Mouse (Mus musculus) limb, embryonic 12.5 days (tissue): ENCODE measurements at regions not wholly inside any gene's neighbourhood (a gene's known extent, or its start where the extent isn't known, plus 50 kb on each side); places are given as distances from the start of the nearest gene placed in this dataset.

Source experiments
- ATAC-seq: fragments of 200-750 bp; cut with Nextera tagmentation; 2 replicates; pipeline ENCODE4 v1.8.0; 2017; ENCODE audit warnings: low read depth, moderate TSS enrichment; ENCODE audit not compliant: insufficient number of reproducible peaks, insufficient read depth, low FRiP score, low TSS enrichment
- H3K27ac ChIP-seq: fragments of 300-500 bp; sonication (generic); 2 replicates; pipeline ENCODE4 v1.5.1; 2016; ENCODE audit warnings: mild to moderate bottlenecking, moderate library complexity
- H3K27me3 ChIP-seq: fragments of 300-500 bp; sonication (generic); 2 replicates; pipeline ENCODE4 v1.6.1; 2016; ENCODE audit warnings: mild to moderate bottlenecking, moderate library complexity
- H3K36me3 ChIP-seq: fragments of 300-500 bp; sonication (generic); 2 replicates; pipeline ENCODE4 v1.6.1; 2016; ENCODE audit warnings: mild to moderate bottlenecking, moderate library complexity
- H3K4me1 ChIP-seq: fragments of 300-500 bp; sonication (generic); replicated peaks from 2 replicates; pipeline ENCODE4 v1.6.1; 2016
- H3K4me2 ChIP-seq: fragments of 300-500 bp; sonication (generic); 2 replicates; pipeline ENCODE4 v1.6.1; 2016; ENCODE audit warnings: mild to moderate bottlenecking, moderate library complexity
- H3K4me3 ChIP-seq: fragments of 300-500 bp; sonication (generic); replicated peaks from 2 replicates; pipeline ENCODE4 v1.5.1; 2016; ENCODE audit warnings: mild to moderate bottlenecking
- H3K9ac ChIP-seq: fragments of 300-500 bp; sonication (generic); replicated peaks from 2 replicates; pipeline ENCODE4 v1.6.1; 2016; ENCODE audit warnings: mild to moderate bottlenecking, moderate library complexity
- H3K9me3 ChIP-seq: fragments of 300-500 bp; sonication (generic); 2 replicates; pipeline ENCODE4 v1.6.1; 2016; ENCODE audit warnings: mild to moderate bottlenecking, moderate library complexity
- WGBS: fragments of 180-500 bp; shearing (Covaris S2); methylation state at CpG from one replicate; pipeline ENCODE4 v1.1.7; 2016; 5-methylcytosine and 5-hydroxymethylcytosine counted together

DNA sequence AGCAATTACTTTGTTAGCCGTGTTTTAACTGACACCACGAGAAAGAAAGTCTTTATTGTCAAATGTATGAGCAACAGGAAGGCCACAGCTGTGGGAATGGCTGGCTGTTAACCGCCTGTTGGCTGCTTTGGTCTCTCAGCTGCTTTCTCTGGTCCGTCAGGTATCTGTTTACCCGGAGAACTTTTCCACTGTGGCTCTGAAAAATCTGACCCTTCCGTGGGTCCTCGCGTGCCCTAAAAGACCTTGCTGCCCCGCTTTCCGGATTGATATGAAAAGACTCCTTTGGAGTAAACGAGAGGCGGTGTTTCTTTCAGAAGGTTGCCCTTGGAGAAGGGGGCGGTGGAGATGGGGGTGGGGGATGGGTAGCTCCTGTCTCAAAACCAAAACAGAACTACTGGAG lies 75.9 kb downstream of the Sox14 start:
- Histone ChIP-seq H3K4me2 (peak overlapping the region; percentile 69), H3K4me3 (peak overlapping the region; percentile 33), H3K9ac (0 out of 2 replicates have a peak overlapping the region, but pooled peaks have one; percentile 42), H3K27me3 (peaks cover 23% of the 10 kb centered on the region), H3K27ac (no peak overlapping the region), H3K36me3 (no peaks in the 10 kb centered on the region), H3K9me3 (no peaks in the 10 kb centered on the region), H3K4me1 (peaks cover 11% of the 10 kb centered on the region; the same call in 1 of the 2 replicates)
- no peak for ATAC-seq
- 1% methylated on average over 13 of the region's 13 CpGs for WGBS

GRCm38 (mm10) chr9:99799387-99800021 lies 76.5 kb downstream of the Sox14 start:
- Histone ChIP-seq H3K4me2 (peak overlapping the region; percentile 69), H3K27me3 (peaks cover 23% of the 10 kb centered on the region), H3K4me1 (peaks cover 11% of the 10 kb centered on the region; the same call in 1 of the 2 replicates), H3K36me3 (no peaks in the 10 kb centered on the region), H3K9me3 (no peaks in the 10 kb centered on the region), H3K9ac (no peak overlapping the region; the same call in 1 of the 2 replicates), H3K4me3 (peak overlapping the region; percentile 33), H3K27ac (peak overlapping the region; percentile 20; the same call in 1 of the 2 replicates)
- ATAC-seq, result no peak
- WGBS, result 5% methylated on average over 16 of the region's 16 CpGs

- ATAC-seq, result no peak
- Histone ChIP-seq H3K36me3 (no peaks in the 10 kb centered on the region), H3K4me2 (no peak overlapping the region), H3K9ac (no peak overlapping the region), H3K4me3 (no peak overlapping the region), H3K27ac (no peak overlapping the region), H3K27me3 (peaks cover 23% of the 10 kb centered on the region), H3K9me3 (no peaks in the 10 kb centered on the region), H3K4me1 (peaks cover 11% of the 10 kb centered on the region; the same call in 1 of the 2 replicates)
- WGBS, result 74% methylated on average over 9 of the region's 9 CpGs
Measured at GRCm38 (mm10) chr9:99797066-99797770, 78.8 kb downstream of the Sox14 start.

DNA sequence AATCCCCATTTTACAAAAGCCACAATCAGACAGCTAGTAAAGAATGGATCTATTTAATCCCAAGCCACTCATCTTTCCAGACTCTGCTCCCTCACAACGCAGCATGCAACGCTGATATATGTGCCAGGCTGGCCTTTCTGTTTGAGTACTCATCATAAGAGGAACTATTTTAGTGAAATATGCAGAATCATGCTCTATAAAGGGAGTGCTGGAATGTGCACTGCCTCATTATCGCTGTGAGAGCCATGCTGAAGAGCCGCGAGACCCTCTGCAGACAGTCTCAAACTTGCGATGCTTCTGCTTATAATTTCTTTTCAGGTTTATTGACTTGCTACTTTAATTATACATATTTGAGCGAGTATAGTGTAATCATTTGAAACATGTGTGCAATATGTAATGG lies 75.6 kb upstream of the Cldn18 start:
- H3K4me2 ChIP-seq, result no peak overlapping the region
- no peaks in the 10 kb centered on the region; the same call in 1 of the 2 replicates for H3K4me1 ChIP-seq
- 82% methylated on average over 7 of the region's 7 CpGs for WGBS
- H3K9me3 ChIP-seq, result no peaks in the 10 kb centered on the region
- no peak for ATAC-seq
- H3K36me3 ChIP-seq, result no peaks in the 10 kb centered on the region
- H3K27me3 ChIP-seq, result peaks cover 9% of the 10 kb centered on the region
- no peak overlapping the region for H3K27ac ChIP-seq
- H3K4me3 ChIP-seq, result no peak overlapping the region
- no peak overlapping the region for H3K9ac ChIP-seq

GRCm38 (mm10) chr9:99786864-99787263 lies 69.8 kb upstream of the Cldn18 start:
- Histone ChIP-seq H3K4me2 (no peak overlapping the region), H3K4me3 (no peak overlapping the region), H3K27ac (no peak overlapping the region), H3K9ac (no peak overlapping the region), H3K36me3 (no peaks in the 10 kb centered on the region), H3K4me1 (no peaks in the 10 kb centered on the region; the same call in 1 of the 2 replicates), H3K27me3 (no peaks in the 10 kb centered on the region), H3K9me3 (no peaks in the 10 kb centered on the region)
- ATAC-seq, result no peak
- 78% methylated on average over 7 of the region's 7 CpGs for WGBS

GRCm38 (mm10) chr9:99783156-99783555 lies 66.1 kb upstream of the Cldn18 start:
- H3K36me3 ChIP-seq, result no peaks in the 10 kb centered on the region
- WGBS, result 93% methylated on average over 2 of the region's 2 CpGs
- H3K27ac ChIP-seq, result no peak overlapping the region

DNA sequence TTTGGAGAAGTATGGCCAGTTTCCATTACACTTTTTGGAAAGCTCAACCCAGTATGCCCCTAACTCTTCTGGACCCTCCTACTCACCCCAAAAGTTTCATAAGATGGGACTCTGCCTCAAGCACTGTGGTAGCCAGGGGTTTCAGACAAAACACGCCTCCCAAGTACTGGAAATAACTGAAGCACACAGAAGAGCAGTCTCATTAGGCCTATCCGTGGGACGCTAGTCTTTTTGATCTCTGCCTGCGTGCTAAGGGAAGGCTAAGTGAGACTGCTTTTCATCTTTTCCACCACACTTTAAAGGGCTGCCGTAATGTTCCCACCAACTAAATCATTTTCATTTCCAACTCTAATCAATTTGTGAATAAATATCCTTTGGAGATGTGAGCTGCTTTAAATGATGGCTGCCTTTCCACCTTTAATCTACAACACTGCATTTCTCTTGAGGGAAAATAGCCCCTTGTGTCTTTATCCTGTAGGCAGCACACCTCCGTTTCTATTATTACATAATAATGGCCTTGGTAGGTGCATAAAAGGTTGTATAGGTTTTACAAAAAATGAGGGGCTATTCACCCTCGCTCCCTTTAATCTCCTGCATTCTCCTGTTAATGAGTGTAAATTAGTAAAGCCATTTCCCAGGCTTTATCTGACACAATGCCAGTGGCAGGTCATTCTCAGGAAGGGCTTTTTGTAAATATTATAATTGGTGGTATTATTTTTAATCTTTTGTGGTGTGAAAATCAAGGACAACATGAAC lies 65.5 kb upstream of the Cldn18 start:
- Histone ChIP-seq H3K4me3 (no peak overlapping the region), H3K4me1 (no peaks in the 10 kb centered on the region), H3K27ac (no peak overlapping the region), H3K9me3 (no peaks in the 10 kb centered on the region), H3K9ac (no peak overlapping the region), H3K27me3 (no peaks in the 10 kb centered on the region), H3K4me2 (no peak overlapping the region), H3K36me3 (no peaks in the 10 kb centered on the region)
- 42% methylated on average over 7 of the region's 7 CpGs for WGBS
- ATAC-seq, result no peak

More at GRCm38 (mm10) chr9:99783156-99783555, 66.1 kb upstream of the Cldn18 start:
- Histone ChIP-seq H3K4me3 (no peak overlapping the region), H3K27me3 (no peaks in the 10 kb centered on the region), H3K4me2 (no peak overlapping the region), H3K9ac (no peak overlapping the region), H3K4me1 (no peaks in the 10 kb centered on the region), H3K9me3 (no peaks in the 10 kb centered on the region)
- ATAC-seq, result no peak

- Histone ChIP-seq H3K4me1 (no peaks in the 10 kb centered on the region), H3K36me3 (no peaks in the 10 kb centered on the region), H3K27me3 (no peaks in the 10 kb centered on the region), H3K27ac (no peak overlapping the region), H3K4me2 (no peak overlapping the region), H3K9ac (no peak overlapping the region), H3K9me3 (no peaks in the 10 kb centered on the region), H3K4me3 (no peak overlapping the region)
- ATAC-seq, result no peak
- 86% methylated on average over 4 of the region's 4 CpGs for WGBS
Measured at GRCm38 (mm10) chr9:99778871-99779270, 61.8 kb upstream of the Cldn18 start.

DNA sequence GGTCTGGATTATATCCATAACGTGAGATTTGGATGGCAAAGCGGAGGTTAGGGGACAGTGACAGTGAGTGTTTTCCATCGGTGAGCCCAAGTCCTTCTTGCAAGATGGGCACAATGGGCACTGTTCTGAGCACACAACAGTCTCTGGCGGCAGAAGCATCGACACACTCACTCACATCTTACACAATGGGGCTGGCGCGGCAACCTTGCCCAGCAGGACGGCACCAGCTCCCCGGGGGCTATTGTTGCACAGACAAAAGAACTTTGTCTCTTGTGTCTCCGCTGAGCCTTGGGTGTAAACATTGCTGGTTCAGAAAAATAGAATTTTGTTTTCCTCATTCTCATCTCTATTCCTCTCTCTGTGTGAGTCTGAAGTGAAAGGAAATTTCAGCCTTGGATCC lies 53.6 kb upstream of the Cldn18 start:
- H3K4me2 ChIP-seq, result no peak overlapping the region
- no peak overlapping the region for H3K4me3 ChIP-seq
- no peaks in the 10 kb centered on the region for H3K9me3 ChIP-seq
- no peak overlapping the region for H3K9ac ChIP-seq
- H3K27me3 ChIP-seq, result no peaks in the 10 kb centered on the region
- ATAC-seq, result no peak
- no peaks in the 10 kb centered on the region for H3K4me1 ChIP-seq
- WGBS, result 39% methylated on average over 10 of the region's 10 CpGs
- no peak overlapping the region for H3K27ac ChIP-seq
- H3K36me3 ChIP-seq, result no peaks in the 10 kb centered on the region
